Mouse (Mus musculus): ENCODE results near the gene March4.

DNA sequence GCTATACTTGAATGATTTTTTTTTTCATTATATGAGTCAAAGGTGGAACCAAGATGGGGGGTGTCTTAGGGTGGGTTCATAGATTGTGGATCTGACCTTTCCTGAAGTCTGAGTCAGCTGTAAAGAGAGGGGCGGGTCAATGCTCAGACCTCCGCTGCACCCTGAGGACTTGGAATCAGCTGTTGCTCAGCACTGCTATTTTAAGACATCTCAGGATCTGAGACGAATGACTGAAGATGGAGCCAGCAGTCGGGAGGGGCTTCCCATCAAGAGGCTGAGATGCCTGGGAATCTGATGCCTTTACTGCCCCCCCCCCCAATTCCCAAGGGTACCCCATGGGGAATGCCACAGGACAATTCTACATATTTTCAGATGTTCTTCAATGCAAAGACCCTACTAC lies 85.9 kb downstream of the March4 start:
- TF ChIP-seq POLR2A (IDR thresholded peaks at IDR 0.05; ENCODE audit: borderline replicate concordance, insufficient read depth, low read length), result no peak
- TF ChIP-seq CTCF (IDR thresholded peaks at IDR 0.05; ENCODE audit: borderline replicate concordance, insufficient read depth, low read depth, low read length), result no peak
